Mouse (Mus musculus): ENCODE measurements around the gene Gtdc1.

Gene Gtdc1

DNA sequence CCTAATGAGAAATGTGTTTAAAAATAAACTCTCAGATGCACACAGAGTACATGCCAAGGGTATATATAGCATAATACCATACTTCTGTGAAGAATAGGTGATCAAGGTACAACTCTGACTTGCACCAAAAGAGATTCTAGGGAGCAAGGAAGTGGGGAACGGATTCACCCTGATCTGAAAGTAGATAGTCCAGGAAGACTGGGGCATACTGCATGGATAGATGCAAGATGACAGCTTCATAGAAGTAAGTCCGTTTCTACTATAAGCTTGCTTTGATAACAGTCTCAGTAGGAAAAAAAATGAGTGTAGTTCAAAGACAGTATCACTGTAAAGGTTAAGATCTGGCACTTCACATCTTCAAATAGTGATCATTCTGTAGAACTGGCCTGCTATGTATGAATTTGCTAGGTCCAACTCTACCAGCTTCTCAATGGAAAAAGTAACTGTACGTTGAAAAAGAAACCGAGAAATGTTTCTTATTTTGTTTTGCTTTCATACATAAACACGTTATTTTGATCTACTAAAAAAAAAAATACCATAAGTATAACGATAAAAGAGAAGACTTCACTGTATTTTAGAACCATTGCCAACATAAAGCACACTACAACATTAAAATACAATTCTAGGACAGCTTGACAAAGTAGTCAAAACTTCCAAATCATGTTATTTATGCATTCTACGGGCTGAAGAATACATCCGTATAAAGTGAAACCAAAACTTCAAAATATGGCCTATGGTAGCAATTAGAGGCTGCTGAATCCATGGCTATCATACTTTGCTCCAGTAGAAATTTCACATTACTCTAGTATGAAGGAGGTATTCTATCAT lies 4.2 kb downstream of the Gtdc1 start:
- no peak for DNase-seq

DNA sequence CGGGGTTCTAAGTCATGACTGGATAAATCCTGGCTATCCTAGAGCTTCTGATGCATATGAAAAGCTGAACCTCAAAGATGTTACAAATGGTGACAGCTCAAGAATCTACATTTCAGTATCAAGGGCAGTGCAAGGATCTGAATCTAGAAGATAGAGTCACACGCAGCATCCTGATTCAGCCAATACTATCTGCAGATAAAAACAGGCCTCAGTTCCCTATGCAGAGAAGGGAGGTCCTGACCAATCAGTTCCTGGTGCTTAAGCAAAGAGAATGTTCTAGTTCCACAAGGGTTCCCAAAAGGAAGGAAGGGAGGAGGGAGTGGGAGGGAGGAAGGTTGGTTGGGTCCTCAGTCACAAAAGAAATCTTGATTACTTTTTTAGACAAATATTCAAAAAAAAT lies 5.0 kb downstream of the Gtdc1 start:
- DNase-seq = no peak

DNA sequence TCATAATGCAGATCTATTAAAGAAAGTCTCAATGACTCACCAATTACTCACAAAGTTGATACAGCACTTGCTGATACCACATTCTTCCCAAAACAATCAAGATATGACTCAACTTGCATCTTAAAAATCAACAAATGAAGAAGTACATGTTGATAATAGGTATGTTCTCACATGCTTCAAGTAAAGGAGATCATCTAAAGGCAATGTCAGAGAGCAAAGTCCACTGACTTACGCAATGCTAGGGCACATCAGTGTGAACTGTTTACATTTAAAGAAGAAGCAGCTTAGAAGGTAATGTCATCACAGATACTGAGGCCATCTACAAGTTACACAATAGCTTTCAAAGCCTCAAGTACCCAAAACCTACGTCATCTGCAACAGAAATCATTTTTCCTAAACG lies 7.0 kb downstream of the Gtdc1 start:
- DNase-seq = no peak

GRCm38 (mm10) chr2:44919326-44919725 lies 8.1 kb downstream of the Gtdc1 start:
- no peak for DNase-seq

DNA sequence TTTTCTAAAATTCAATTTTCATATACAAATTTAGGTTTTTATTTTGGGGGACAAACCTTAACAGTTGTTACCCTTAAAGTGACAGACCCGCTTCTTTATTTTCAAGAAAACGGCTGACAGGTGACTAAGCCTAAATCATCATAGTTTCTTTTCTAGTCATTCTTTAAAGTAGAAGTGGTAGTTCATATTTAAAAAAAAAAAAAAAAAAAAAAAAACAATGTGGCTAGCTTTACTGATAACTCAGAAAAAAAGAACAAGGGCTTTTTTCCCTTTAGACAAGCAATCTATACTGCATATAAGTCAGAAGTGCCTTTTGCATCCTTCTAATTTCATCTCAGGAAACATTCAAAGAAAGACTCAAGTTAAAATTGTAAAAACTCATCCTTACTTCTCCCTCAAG lies 8.7 kb downstream of the Gtdc1 start:
- DNase-seq = no peak

GRCm38 (mm10) chr2:44916286-44916685 lies 11.2 kb downstream of the Gtdc1 start:
- DNase-seq = no peak

DNA sequence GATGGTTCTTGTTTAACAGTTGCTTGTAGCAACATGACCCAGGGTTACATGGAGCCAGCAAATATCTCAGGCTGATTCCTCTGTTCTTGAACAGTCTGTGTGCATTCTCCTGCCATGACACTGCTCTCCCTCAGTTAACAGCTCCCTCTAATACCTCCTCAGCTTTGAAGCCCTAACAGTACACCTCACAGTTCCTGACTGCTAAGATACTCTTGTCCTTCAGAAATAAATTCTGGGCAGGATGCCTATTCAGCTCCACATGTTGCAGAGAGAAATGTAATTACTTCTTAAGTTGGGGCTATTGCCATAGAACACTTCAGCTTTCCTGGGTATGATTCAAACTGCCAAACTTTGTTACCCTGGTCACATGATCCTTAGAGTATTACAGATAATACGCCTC lies 29.7 kb downstream of the Gtdc1 start:
- no peak for DNase-seq

GRCm38 (mm10) chr2:44873718-44874117 lies 53.7 kb downstream of the Gtdc1 start:
- no peak for DNase-seq

DNA sequence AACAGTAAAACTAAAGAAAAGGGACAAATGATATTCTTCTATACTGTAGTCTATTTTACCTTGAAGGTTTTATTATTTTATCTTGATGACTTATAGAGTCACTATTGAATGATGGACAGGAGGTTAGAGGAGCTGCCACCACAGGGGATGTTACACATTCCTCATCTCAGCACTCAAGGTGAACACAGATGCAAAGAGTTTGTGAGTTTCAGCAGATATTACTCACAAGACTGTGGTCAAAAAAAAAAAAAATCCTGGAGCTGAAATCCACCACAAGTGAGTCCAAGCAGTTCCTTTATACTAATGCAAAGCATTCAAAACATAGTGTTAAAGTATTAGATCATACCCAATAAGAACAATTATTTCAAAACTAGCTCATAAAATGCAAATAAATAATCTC lies 62.7 kb downstream of the Gtdc1 start:
- DNase-seq = no peak

DNA sequence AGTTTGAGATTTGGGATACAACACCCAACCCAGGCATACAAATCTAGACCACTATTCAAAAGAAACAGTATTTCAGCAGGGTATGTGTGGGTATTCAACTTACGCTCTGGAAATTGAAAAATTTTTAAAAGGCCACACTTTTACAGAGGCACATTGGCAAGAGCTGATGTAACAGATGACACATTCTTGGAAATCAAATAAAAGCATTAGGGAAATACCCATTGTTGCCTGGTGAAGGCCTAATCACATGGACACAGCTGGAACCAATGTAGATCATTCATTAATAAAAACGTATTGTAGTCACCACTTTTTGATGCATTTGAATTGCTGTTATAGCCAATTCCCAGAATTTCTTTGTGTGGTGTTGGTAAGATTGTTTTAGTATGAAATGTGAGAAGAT lies 73.0 kb downstream of the Gtdc1 start:
- no peak for DNase-seq

GRCm38 (mm10) chr2:44849666-44850065 lies 77.8 kb downstream of the Gtdc1 start:
- no peak for DNase-seq

GRCm38 (mm10) chr2:44848156-44848555 lies 79.3 kb downstream of the Gtdc1 start:
- no peak for DNase-seq

DNA sequence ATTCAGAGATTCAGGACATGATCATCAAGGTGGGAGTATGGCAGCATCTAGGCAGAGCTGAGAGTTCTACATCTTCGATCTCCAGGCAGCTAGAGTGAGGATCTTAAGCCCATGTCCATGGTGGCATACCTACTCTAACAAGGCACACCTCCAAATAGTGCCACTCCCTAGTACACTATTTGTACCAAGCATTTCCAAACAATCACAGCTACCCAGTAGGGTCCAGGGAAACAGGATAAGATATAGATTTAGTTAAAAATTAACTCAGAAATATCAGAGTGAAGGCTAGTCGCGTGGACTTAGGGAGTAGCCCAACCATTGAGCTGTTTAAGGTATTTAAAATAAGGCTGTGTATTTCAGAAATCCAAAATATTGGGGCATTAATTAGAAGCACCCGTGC lies 82.0 kb downstream of the Gtdc1 start:
- no peak for DNase-seq

DNA sequence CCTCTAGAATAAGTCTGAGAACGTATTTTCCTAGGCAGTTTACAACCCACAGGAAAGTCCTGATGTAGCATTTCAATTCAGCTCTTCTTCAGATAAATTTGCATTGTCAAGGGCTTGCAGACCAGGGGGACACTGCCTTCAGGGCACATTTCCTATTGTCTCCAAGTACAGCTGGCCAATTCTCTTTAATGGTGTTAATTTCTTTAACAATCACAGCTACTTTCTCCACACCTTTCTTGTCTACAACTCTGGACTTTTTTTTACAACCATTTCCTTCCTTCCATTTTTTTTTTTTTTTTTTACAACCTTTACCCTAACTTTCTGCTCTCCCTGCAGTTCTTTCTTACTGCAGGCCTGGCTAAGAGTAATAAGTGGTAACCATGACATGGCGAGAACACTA lies 97.7 kb downstream of the Gtdc1 start:
- DNase-seq = no peak

DNA sequence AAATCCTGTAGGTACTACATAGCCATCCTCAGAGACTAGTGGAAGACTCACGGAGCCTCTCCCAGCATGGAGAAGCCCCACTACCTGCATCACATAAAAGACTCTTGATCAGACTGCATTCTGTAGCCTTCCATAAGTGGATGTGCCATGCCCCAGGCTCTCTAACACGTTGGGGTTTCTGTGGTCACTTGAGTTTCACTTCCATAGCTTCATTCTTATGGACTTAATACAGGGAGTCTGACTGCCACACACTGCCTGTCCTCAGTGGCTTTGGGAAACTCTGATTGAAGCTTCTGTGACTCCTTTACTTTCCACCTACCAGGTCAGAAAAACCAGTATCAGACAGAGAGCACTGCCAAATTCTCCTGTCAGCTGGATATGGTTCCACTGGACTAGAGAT lies 98.1 kb downstream of the Gtdc1 start:
- DNase-seq = no peak

DNA sequence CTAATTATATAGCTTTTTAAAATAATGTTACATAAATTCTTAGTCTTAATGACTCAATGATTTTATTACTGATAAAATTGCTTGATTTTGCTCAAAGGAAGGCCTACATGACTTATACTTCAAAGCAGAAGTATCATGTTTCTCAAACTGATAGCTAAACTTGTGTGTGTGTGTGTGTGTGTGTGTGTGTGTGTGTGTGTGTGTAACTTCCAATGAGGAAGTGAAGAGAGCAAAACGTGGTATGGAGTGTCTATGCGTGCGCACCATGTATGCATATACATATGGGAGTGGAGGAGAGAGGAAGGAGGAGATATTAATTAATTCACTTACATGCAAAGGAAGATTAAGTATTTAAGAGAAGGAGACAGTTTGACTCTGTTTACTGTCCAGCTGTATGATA lies 100.8 kb downstream of the Gtdc1 start:
- DNase-seq = no peak

DNA sequence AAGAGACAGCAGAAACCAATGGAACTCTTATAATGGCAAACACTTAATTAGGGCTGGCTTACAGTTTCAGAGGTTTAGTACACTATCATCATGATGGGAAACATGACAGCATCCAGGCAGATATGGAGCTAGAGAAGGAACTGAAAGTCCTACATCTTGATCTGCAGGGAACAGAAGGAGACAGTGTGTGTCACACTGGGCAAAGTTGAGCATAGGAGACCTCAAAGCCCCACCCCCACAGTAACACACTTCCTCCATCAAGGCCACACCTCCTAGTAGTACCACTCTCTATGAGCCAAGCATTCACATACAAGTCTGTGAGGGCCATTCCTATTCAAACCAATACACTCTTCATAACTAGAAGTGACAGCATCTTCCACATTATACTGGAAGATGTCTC lies 109.7 kb downstream of the Gtdc1 start:
- DNase-seq = no peak

GRCm38 (mm10) chr2:44813729-44814128 lies 113.7 kb downstream of the Gtdc1 start:
- DNase-seq = no peak

- DNase-seq = no peak
Measured at GRCm38 (mm10) chr2:44804497-44804896, 123.0 kb downstream of the Gtdc1 start.

DNA sequence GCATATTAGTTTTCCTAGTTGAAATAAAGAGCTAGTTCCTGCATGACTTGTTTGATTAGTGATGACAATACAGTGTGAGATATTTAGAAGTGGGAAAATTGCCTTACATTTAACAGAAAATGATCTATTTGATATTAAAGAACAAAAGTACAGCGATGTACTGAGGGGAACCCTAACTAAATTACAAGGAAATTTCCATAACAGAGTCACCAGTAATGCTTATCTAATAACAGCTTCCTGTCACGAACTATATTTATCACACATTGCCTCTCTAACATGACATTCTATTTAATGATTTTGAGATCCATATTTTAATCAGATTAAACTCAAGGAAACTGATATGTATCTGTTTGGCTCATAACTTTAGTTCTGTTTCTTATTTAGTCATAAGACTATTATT lies 126.1 kb downstream of the Gtdc1 start:
- DNase-seq = no peak

DNA sequence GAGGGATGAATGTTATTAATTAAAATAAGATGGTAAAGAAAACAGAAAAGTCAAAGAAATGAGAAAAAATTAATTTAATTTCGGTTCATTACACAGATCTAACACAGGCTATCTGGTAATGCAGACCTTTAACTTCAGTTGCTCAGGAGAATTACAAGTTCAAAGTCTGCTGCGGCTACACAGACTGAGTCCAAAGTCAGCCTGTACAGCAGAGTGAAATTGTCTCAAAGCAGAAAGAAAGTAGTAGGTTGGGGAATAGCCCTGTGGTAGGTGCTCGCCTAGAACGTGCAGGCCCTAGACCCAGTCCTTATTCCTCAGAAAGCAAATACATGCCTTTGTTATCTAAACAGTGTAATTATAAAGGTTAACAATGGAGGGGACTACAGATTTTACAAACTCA lies 135.6 kb downstream of the Gtdc1 start:
- DNase-seq = no peak

- no peak for DNase-seq
Measured at GRCm38 (mm10) chr2:44791134-44791533, 136.3 kb downstream of the Gtdc1 start.

DNA sequence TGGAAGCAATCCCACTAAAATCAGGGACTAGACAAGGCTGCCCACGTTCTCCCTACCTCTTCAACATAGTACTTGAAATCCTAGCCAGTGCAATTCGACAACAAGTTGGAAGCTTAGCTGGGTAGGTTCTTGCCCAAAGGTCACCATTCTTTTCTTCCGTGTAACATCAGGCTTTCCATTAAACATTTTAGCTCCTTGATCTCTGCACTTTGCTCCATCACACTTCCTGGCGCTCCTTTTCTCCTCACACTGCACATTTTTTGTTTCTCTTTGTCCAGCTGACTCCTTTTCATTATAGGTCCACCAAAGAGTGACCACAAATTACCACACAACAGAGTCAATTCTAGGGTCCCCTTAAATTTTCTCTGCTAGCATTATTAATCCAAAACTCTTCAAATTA lies 144.7 kb downstream of the Gtdc1 start:
- no peak for DNase-seq

GRCm38 (mm10) chr2:44780961-44781360 lies 146.5 kb downstream of the Gtdc1 start:
- no peak for DNase-seq

DNA sequence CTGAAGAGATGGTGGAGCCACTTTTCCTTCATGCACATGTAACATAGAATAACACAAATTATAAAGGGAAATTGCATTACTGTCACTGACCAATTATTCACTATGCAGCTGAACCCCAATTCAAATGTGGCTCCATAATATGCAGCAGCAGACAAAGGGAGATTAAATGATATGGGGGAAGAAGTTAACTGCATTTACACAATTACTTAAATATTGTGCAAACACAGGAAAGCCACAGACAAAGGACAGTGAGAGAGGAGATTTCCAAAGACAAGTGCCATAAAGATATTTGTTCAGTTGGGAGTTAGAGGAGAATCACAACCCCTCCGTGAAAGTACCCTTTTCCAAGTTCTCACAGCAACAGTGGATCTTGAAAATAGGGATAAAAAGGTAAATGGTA lies 163.6 kb downstream of the Gtdc1 start:
- DNase-seq = no peak
